Mouse (Mus musculus): Measurements from ENCODE around the gene Kctd5. TPM values are rescaled to one million over a fixed set of nuclear protein-coding genes. Genes with fewer than 3 reads are reported as not detected.

Kctd5 gene
- 9.3 and 10.0 TPM in 2 replicates for polyA plus RNA-seq (2012; rRNA removed)
- 10.9 and 11.3 TPM in 2 replicates for polyA plus RNA-seq (2014; fragmentation: Nextera tagmentation; extraction: Ambion mirVana)

GRCm38 (mm10) chr17:24072919-24073696 lies at the start of gene Kctd5:
TSS of gene Kctd5 (minus strand) at chr17:24073485.
- peak; percentile 97 for ATAC-seq (ENCODE audit: insufficient read depth)
- peak; percentile 90 to 93 (median 91) for DNase-seq (ENCODE audit: low read depth in 3 of 3, low spot score in 3 of 3)
- peak within 1 kb of the TSS; percentile 89 for H3K4me2 ChIP-seq (ENCODE audit: low read depth)

DNA sequence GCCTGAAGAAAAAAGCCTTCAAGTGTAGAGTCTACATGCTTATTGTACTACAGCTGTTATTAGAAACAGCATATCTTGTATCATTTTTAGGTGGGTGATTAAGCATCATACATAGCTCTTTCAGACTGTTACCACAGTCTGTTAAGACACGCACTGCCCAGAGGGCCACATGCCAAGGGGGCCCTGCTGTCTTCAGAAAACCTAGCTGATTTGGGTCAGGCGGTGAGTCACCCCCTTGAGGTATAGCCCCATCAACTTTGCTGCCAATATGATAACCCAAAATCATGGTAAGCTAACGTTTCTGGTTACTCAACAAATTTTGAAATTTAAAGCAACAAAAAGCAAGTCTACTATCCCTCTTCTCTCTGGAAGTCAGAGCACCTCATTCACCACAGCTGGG lies 46.2 kb upstream of the Kctd5 start:
- 75% methylated on average over 3 of the region's 3 CpGs for WGBS (ENCODE audit: insufficient replicate concordance)
- Histone ChIP-seq H3K4me2 (ENCODE audit: low read depth) (no peak overlapping the region), H3K4me3 (ENCODE audit: insufficient read depth in 1 of 2, low read depth in 2 of 2, low read length in 2 of 2) (no peak overlapping the region), H3K4me1 (replicated peaks; ENCODE audit: control insufficient read depth in 2 of 2, insufficient read depth in 2 of 2, low read length in 1 of 2) (peaks cover 0 to 4% of the 10 kb centered on the region in 2 experiments; a peak in 1 of 4 replicates), H3K27me3 (ENCODE audit: control insufficient read depth, insufficient read depth, low read length) (no peaks in the 10 kb centered on the region), H3K36me3 (replicated peaks; ENCODE audit: control insufficient read depth, insufficient read depth, low read depth) (no peaks in the 10 kb centered on the region), H3K9me3 (ENCODE audit: control insufficient read depth, low read length) (no peaks in the 10 kb centered on the region), H3K27ac (no peak overlapping the region), H3K9ac (replicated peaks) (no peak overlapping the region)
- TF ChIP-seq EP300 (IDR thresholded peaks at IDR 0.05; ENCODE audit: low read depth) (no peak), CTCF (IDR thresholded peaks at IDR 0.05; ENCODE audit: low read depth) (no peak)
- DNase-seq (ENCODE audit: low read depth in 3 of 3, low spot score in 3 of 3) (no peak), ATAC-seq (ENCODE audit: insufficient read depth) (no peak)

More at GRCm38 (mm10) chr17:24072919-24073696, at the start of gene Kctd5:
- TF ChIP-seq CTCF (IDR thresholded peaks at IDR 0.05; ENCODE audit: low read depth): no peak
- TF ChIP-seq EP300 (IDR thresholded peaks at IDR 0.05; ENCODE audit: low read depth): 0 out of 2 replicates have a peak, but pooled peaks have one; percentile 17
- under 1% methylated on average over 59 of the region's 62 CpGs for WGBS (ENCODE audit: insufficient replicate concordance)
- Histone ChIP-seq H3K27me3 (ENCODE audit: control insufficient read depth, insufficient read depth, low read length) (no peaks in the 10 kb centered on the region), H3K27ac (peak within 1 kb of the TSS; percentile 14; the same call in 1 of the 2 replicates), H3K36me3 (replicated peaks; ENCODE audit: control insufficient read depth, insufficient read depth, low read depth) (peaks cover 3% of the 10 kb centered on the region; the same call in 1 of the 2 replicates), H3K9ac (replicated peaks) (peak within 1 kb of the TSS; percentile 93), H3K4me1 (replicated peaks; ENCODE audit: control insufficient read depth in 2 of 2, insufficient read depth in 2 of 2, low read length in 1 of 2) (peaks cover 3 to 9% of the 10 kb centered on the region in 2 experiments), H3K9me3 (ENCODE audit: control insufficient read depth, low read length) (no peaks in the 10 kb centered on the region), H3K4me3 (ENCODE audit: insufficient read depth in 1 of 2, low read depth in 2 of 2, low read length in 2 of 2) (peak within 1 kb of the TSS; percentile 83 to 98)

- 82% methylated on average over 4 of the region's 4 CpGs for WGBS (ENCODE audit: insufficient replicate concordance)
- ATAC-seq (ENCODE audit: insufficient read depth) (no peak), DNase-seq (ENCODE audit: low read depth in 3 of 3, low spot score in 3 of 3) (no peak)
- H3K27ac ChIP-seq: no peak overlapping the region
- H3K4me3 ChIP-seq (ENCODE audit: insufficient read depth in 1 of 2, low read depth in 2 of 2, low read length in 2 of 2): no peak overlapping the region
- H3K36me3 ChIP-seq (replicated peaks; ENCODE audit: control insufficient read depth, insufficient read depth, low read depth): peaks cover 14% of the 10 kb centered on the region
- no peaks in the 10 kb centered on the region for H3K9me3 ChIP-seq (ENCODE audit: control insufficient read depth, low read length)
- H3K9ac ChIP-seq (replicated peaks): no peak overlapping the region
- no peak for TF ChIP-seq EP300 (IDR thresholded peaks at IDR 0.05; ENCODE audit: low read depth)
- TF ChIP-seq CTCF (IDR thresholded peaks at IDR 0.05; ENCODE audit: low read depth): no peak
- H3K4me1 ChIP-seq (replicated peaks; ENCODE audit: control insufficient read depth in 2 of 2, insufficient read depth in 2 of 2, low read length in 1 of 2): no peaks in the 10 kb centered on the region
- no peak overlapping the region for H3K4me2 ChIP-seq (ENCODE audit: low read depth)
- no peaks in the 10 kb centered on the region for H3K27me3 ChIP-seq (ENCODE audit: control insufficient read depth, insufficient read depth, low read length)
Measured at GRCm38 (mm10) chr17:24113031-24113430, 39.7 kb upstream of the Kctd5 start.

GRCm38 (mm10) chr17:24111256-24111655 lies 38.0 kb upstream of the Kctd5 start:
- no peak overlapping the region for H3K4me3 ChIP-seq (ENCODE audit: insufficient read depth in 1 of 2, low read depth in 2 of 2, low read length in 2 of 2)
- peaks cover 14% of the 10 kb centered on the region for H3K36me3 ChIP-seq (replicated peaks; ENCODE audit: control insufficient read depth, insufficient read depth, low read depth)
- 89% methylated on average over 1 of the region's 1 CpGs for WGBS (ENCODE audit: insufficient replicate concordance)
- TF ChIP-seq EP300 (IDR thresholded peaks at IDR 0.05; ENCODE audit: low read depth) (no peak), CTCF (IDR thresholded peaks at IDR 0.05; ENCODE audit: low read depth) (no peak)
- H3K4me2 ChIP-seq (ENCODE audit: low read depth): no peak overlapping the region
- no peak overlapping the region for H3K9ac ChIP-seq (replicated peaks)
- H3K27me3 ChIP-seq (ENCODE audit: control insufficient read depth, insufficient read depth, low read length): no peaks in the 10 kb centered on the region
- DNase-seq (ENCODE audit: low read depth in 3 of 3, low spot score in 3 of 3) (no peak), ATAC-seq (ENCODE audit: insufficient read depth) (no peak)
- H3K27ac ChIP-seq: no peak overlapping the region
- no peaks in the 10 kb centered on the region for H3K9me3 ChIP-seq (ENCODE audit: control insufficient read depth, low read length)
- H3K4me1 ChIP-seq (replicated peaks; ENCODE audit: control insufficient read depth in 2 of 2, insufficient read depth in 2 of 2, low read length in 1 of 2): no peaks in the 10 kb centered on the region

DNA sequence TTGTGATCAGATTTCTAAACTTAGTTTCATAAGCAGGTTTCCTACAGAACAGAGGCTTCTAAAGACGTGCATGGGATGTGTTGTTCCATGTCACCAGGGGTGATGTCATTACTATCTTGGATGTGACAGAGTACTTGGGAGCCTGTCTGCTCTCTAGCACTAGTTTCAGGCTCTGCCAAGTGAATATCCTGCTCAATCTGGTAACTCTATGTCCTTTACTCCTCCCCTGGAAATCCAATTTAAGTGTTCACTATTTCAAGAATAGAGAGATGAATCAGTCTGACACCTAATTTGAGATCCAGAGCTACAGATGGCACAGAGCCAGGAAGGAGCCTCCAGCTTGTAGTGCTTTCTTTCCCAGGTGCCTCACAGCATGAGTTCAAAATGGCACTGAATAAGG lies 35.6 kb upstream of the Kctd5 start:
- WGBS (ENCODE audit: insufficient replicate concordance): 69% methylated on average over 1 of the region's 1 CpGs
- no peak overlapping the region for H3K9ac ChIP-seq (replicated peaks)
- H3K27ac ChIP-seq: no peak overlapping the region
- H3K4me2 ChIP-seq (ENCODE audit: low read depth): no peak overlapping the region
- H3K9me3 ChIP-seq (ENCODE audit: control insufficient read depth, low read length): no peaks in the 10 kb centered on the region
- no peaks in the 10 kb centered on the region for H3K4me1 ChIP-seq (replicated peaks; ENCODE audit: control insufficient read depth in 2 of 2, insufficient read depth in 2 of 2, low read length in 1 of 2)
- DNase-seq (ENCODE audit: low read depth in 3 of 3, low spot score in 3 of 3) (no peak), ATAC-seq (ENCODE audit: insufficient read depth) (no peak)
- TF ChIP-seq CTCF (IDR thresholded peaks at IDR 0.05; ENCODE audit: low read depth) (no peak), EP300 (IDR thresholded peaks at IDR 0.05; ENCODE audit: low read depth) (no peak)
- no peak overlapping the region for H3K4me3 ChIP-seq (ENCODE audit: insufficient read depth in 1 of 2, low read depth in 2 of 2, low read length in 2 of 2)
- no peaks in the 10 kb centered on the region for H3K27me3 ChIP-seq (ENCODE audit: control insufficient read depth, insufficient read depth, low read length)
- H3K36me3 ChIP-seq (replicated peaks; ENCODE audit: control insufficient read depth, insufficient read depth, low read depth): peaks cover 14% of the 10 kb centered on the region
